Mouse (Mus musculus) cerebellum, adult (tissue): ENCODE results near the gene Xntrpc.

ENCODE experiments used
- ATAC-seq: cut with Nextera tagmentation; 2 replicates; pipeline ENCODE4 v1.9.2; 2017; ENCODE audit warnings: mild to moderate bottlenecking, moderate library complexity, mixed read lengths; ENCODE audit not compliant: insufficient number of reproducible peaks, low FRiP score, low TSS enrichment

The Xntrpc gene

DNA sequence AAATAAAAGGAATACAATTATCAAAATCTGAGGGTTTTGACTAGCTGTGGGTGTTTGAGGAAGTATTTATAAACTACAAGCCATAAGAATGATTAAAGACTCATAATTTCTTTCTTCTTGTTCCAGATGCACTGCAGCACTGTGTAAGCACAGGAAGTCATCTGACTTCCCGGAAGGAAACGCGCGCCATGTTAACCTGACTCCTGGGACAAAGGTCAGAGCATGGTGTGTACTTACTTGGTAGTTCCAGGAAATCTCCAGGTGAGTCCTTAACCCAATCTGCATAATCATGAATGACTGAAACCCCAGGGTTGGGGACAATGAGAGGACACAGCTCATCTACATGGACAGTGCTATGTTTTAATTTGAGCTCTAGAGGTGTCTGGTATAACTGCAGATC is 66.9 kb downstream of the Xntrpc start:
- no peak for ATAC-seq

DNA sequence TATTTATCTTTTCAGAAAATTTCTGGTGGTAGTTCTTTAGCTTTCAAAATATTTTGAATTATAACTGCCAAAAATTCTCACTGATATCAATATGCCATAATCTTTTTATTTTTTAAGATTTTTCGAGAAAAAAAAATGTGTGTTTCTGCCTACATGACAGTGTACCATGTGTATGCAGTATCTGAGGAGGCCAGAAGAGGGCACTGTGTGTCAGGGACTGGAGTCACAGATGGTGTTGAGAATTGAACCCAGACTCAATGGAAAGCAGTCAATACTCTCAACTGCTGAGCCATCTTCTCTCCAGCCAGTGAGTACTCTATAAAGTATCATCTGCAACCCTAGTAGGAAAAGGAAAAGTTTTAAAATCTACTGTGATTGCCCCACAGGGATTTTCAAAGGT is 72.0 kb downstream of the Xntrpc start:
- ATAC-seq: no peak

DNA sequence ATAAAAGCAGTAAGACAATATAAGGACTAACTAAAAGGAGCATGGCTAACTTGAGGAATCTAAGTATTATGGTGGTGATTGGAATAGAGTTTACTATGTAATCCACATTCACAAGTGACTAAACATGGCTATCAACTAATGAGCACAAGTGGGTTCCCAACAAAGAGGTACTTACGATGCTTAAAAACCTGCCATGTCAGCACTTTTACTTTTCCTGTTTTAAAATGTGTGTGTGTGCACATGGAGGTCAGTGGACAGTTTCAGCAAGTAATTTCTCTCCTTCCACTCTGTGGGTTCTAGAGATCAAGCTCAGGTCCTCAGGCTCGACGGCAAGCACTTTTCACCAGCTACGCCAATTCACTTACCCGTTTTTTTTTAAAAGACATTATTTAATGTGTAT is 72.4 kb downstream of the Xntrpc start:
- no peak for ATAC-seq
